Mouse (Mus musculus): Measurements from ENCODE around the gene Cyp1b1. TPM values are rescaled to one million over a fixed set of nuclear protein-coding genes. Genes with fewer than 3 reads are reported as not detected.

Gene Cyp1b1
- polyA plus RNA-seq (2014; fragmentation: Illumina TruSeq; extraction: RNeasy Lipid Tissue Mini Kit (QIAGEN cat#74804)) = 698 TPM

GRCm38 (mm10) chr17:79714931-79715637 is at the start of gene Cyp1b1:
Cyp1b1 (minus strand) TSS chr17:79715061.

Other genes with a start within 250 kb of the Cyp1b1 start
- gene Rmdn2, start 103.2 kb downstream of the Cyp1b1 start, polyA plus RNA-seq (2014; fragmentation: Illumina TruSeq; extraction: RNeasy Lipid Tissue Mini Kit (QIAGEN cat#74804)) = 251 TPM
- 117 TPM for gene Atl2, start 181.1 kb upstream of the Cyp1b1 start, polyA plus RNA-seq (2014; fragmentation: Illumina TruSeq; extraction: RNeasy Lipid Tissue Mini Kit (QIAGEN cat#74804))

Measured in ovary, adult 10 weeks (tissue).